Mouse (Mus musculus) heart, postnatal 4 days (tissue): ENCODE measurements around the gene Xrn1. TPM values are rescaled to one million over a fixed set of nuclear protein-coding genes. Genes with fewer than 3 reads are reported as not detected.
"Not testable (repeated sequence)": the region's sequence is repeated elsewhere in the genome, so short reads cannot be mapped to it uniquely, and the experiment has no call there.

Source experiments
- DNase-seq: peaks from one replicate; pipeline ENCODE4 v3.0.0; 2021
- total RNA-seq, 2 experiments: library from RNA; stranded (reverse); gene quantifications; 2 replicates each; pipeline ENCODE4 v1.2.3; 2021

Gene Xrn1
- total RNA-seq, 2 experiments from 2014 or later, result 26.1 to 28.3 TPM

DNA sequence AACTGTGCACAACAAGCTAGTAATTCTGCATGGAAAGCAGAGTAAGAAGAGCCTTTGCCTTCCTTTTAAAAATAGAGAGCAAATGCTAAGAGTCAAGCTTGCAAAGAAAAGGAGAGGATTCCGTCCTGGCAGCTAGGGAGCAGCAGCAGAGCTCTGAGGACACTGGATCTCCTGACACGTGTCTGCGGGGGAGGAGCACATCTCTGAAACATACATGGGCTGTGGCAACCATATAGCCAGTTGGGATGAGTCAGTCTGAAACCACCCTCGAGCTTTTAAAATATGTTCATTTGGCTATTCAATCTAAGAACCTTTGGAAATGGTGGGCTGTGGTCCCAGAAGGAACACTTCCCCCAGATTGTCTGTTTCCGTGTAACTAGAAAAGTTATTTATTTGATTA lies 100.3 kb downstream of the Xrn1 start:
- DNase-seq, result no peak

DNA sequence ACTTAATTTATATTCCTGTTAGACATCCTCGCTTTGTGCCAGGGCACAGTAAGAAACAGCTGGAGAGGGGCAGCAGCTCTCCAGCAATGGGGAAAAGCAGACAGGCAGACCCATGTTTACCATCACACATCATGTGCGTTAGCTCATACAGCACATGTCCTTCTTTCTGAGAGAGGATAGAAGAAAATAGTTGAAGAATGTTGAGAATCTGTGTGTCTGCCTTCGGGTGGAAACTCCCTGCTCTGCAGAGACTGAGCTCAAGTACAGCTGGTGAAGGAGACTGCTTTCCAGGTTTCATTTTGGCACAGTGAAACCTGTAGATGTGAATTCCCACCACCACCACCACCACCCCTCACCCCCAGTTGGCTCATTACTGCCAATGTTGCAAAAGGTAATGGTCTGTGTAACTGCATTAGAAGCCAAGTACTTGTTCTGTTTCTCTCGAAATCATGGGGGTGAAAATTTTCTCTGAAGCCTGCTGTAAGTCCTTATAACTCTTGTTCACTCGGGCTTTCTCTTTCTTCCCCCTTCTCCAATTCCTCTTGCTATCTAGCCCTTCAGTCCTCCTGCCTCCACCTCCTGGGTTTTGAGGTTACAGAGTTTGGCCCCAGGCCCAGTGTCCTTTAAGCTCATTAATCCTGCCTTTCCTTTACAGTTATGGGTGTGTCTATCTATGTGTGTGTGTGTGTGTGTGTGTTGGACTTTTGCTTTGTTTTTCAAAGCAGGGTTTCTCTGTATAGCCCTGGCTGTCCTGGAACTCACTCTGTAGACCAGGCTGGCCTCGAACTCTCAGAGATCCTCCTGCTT lies 102.1 kb downstream of the Xrn1 start:
- DNase-seq, result no peak

DNA sequence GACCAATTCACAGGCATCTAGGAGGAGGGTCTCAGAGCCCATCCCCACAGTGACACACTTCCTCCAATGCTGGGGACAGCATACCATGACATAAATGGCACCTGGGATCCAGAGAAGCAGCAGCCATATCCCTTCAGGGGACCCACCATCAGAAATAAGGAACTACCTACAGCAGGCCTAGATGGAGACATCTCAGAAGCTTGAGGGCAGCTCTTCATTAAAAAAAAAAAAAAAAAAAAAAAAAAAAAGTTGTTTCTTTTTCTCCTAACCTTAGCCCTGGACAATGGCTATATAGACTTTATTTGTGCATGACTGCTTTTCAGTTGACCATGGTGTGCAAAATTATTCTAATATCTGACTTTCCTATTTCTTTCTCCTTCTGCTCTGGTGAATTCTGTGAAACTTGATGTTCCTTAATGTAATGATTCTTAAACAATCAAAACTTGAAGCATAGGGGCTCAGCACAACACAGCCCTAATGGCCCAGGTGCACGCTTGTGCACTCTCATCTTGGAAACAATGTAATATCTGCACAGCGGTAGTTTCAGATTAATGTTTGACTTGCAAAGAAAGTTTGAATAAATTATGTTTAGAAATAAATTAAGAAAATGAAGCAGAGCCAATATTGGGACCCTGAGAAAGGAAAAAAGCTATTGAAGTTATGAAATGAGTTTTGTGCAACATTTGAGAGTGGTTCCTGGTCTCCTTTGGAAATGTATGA lies 108.7 kb downstream of the Xrn1 start:
- no peak for DNase-seq

DNA sequence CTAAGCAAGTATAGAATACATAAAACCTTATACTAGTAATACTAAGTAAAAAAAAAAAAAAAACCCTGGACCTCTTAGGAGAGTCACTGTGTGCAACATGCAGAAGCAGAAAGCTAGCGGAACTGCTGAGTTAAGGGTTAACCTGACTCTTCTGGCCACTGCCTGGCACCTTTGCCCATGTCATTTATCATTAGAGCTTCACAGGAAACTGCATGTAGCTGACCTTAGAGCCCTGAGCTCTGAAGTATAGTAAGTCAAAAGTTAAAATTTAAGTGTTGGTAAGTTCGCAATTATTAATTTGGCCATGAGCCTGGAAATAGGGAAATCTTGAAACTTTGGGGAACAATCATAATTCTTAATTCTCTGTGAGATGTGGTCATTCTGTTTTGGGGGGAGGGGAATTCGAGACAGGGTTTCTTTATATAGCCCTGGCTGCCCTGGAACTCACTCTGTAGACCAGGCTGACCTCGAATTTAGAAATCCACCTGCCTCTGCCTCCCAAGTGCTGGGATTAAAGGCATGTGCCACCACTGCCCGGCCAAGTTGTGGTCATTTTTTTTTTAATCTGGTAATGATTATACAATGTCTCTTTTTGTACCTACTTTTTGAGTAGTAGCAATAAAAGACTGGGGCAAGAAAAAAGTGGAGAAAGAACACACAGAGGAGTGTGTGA lies 109.4 kb downstream of the Xrn1 start:
- DNase-seq, result no peak

DNA sequence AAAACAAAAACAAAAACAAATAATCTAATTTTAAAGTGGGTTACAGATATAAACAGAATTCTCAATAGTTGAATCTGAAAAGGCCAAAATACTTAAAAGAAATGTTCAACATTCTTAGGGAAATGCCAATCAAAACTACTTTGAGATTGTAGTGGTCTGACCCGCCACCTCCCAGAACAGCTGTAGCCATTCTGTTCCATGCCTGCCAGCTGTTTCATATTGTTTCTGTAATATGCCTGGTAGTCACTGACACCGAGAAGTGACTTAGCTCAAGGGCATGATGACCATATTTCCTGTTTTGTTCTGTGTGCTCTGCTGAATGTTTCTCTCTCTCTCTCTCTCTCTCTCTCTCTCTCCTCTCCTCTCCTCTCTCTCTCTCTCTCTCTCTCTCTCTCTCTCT lies 112.9 kb downstream of the Xrn1 start:
- no peak for DNase-seq

DNA sequence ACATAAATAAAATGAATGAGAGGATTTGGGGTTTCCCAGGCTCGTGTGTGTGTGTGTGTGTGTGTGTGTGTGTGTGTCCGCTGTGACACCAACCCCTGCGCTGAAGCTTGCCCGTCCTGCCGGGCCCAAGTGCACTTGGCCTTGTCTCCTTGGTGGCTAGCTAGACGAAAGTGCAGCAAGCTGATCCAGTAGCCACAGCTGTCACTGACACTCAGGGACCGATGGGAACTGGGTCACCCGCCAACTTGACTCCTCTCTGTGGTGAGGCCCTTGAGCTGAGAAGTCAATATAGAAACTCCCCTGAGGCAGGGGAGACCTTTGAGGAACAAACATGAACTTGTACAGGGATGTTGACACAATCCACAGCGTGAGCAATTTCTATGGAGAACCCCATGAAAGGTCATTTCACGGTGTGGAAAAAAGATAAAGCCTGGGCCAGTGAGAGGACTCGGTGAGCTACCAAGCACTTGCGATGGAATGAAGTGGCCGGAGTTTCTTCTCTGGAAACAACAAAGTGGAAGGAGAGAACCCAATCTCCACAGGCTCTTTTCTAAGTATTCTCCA lies 124.3 kb downstream of the Xrn1 start:
- no peak for DNase-seq

DNA sequence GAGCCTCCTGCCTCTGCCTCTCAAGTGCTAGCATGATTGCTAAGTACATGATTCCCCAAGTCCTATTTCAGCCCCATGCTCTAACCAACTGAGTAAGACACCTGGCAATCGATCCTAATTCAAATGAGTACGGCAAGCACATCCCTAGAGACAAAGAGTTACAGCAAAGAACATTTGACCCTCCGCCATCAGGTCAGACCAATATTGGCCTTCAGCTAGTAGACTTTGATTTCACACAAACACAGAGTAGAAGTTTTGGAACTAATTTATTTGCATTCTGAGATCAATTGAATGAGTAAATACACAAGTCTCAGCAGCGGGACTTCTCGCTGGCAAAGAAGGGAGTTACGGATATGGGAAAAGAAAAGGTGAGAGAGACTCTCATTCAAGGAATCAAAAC lies 130.7 kb downstream of the Xrn1 start:
- DNase-seq, result no peak

DNA sequence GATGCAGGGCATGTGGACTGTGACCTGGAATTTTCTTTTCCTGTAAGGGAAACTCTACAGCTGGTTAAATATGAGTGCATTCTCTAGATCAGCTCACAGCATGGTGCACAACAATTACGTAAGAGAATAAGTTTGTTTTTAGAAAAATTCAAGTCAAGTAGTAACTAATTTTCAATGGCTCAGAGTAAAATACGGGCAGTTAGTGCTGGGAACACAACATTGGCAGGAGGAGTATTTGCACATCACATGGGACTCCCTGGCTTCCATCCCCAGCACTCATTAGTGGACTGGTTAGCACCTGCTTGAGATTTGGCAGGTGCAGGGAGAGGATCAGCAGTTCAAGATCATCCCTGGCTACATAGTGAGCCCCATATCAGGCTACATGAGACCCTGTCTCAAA lies 133.1 kb downstream of the Xrn1 start:
- DNase-seq, result no peak

DNA sequence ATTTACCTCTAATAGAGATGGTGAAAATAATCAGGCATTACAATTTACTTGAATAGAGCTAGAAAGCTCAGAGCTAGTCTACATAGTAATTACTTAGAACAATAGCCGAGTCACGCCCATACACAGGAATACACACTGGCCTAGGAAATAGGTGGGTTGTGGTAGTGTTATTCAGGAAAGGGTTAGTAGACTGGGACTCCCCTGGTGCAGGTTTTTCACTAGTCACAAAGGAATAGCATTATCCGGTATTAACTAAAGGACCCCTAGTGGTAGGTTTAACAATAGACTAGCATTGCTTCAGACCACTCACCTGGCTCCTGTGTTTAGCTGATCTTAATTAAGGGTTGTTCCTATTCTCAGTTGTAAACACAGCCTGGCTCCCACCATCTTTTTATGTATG lies 133.9 kb downstream of the Xrn1 start:
- DNase-seq, result not testable (repeated sequence)

DNA sequence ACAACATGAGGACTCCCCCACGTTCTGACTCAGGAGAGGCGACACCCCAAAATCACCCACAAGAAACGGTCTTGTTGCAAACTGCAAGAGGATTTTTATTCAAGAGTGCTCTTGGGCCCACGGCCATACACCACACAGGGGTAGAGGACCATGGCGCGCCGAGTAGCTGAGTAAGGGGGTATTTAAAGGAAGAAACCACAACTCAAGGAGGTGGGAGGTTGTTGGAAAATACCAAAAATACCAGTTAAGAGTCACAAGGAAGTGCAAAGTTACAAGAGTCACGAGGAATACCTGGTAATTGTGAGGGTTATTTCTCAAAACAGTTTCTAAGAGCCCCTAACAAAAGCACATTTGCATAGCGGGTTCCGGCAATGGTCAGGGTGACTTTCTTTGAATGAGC lies 138.1 kb downstream of the Xrn1 start:
- DNase-seq, result not testable (repeated sequence)

DNA sequence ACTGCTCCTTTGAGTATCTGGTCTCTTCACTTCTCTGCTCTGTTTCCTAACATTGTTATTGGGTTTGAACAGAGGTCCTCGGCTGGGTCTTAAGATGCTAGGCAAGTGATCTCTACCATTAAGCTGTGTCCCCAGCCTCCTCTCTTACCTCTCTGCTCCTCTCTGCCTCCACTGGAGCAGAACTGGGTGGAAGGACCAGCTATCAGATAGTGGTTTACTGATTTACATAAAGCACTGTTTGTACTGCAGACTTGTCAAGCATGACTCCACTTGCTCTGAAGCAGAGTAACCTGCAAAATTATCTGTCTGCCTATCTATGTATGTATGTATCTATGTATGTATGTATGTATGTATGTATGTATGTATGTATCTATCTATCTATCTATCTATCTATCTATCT lies 138.7 kb downstream of the Xrn1 start:
- DNase-seq, result no peak

DNA sequence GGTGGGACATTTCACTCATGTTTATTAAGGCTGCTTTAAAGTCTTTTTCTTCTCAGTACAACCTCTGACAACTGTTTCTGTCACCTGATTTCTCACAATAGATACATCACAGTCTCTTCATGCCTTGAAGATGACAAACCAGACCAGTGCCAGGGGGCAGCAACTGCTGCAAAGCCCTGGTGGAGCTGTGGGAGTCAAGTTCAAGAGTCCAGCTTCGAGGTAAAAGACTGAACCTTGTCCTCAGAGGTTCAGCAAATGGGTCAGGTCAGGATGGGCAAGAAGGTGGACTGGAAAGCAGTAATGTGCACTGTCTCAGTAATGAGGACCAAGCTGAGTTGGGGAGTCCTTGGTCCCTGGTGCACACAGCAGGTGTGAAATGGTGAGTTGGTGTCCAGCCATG lies 139.8 kb downstream of the Xrn1 start:
- DNase-seq, result no peak

DNA sequence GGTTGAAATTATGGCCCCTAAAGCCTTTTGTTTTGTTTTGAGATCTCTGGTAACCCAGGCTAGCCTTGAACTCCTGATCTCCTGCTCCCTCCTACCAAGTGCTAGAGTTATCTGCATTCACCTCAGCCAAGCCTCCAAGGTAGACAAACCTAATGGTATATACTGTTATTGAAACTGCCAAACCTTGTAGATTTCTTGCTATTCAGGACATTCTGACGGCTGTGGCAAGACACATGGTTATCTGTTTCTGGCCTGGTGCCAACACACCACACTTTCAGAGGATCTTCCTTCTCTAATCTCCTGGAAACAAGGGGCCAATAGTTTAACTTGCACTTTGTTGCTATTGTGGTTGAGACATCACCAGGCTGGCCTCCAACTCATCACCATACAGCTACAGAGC lies 140.6 kb downstream of the Xrn1 start:
- no peak for DNase-seq

DNA sequence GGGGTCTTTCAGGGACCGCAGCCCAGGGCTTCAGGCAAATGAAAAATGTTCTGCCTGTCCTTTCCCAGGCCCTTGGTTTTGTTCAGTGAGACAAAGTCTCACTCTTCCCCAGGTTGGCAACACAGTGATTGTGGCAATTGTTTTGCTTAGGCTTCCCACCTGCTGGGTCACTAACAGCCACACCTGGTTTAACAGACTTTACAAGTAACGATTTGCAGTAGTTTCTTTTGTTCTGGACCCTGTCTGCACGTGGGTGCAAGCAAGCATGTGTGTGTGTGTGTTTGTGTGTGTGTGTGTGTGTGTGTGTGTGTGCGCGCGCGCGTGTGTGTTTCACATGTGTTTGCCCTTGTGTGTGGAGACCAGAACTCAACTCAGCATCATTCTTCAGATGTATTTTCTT lies 148.3 kb downstream of the Xrn1 start:
- DNase-seq, result no peak

Other genes starting within 250 kb of the Xrn1 start
- 1 to 10 TPM; 8.2 to 9.5 TPM for gene Trpc1, start 204.4 kb upstream of the Xrn1 start, total RNA-seq
- under 1 TPM; 0.18 to 0.26 TPM for gene Pls1, start 109.4 kb upstream of the Xrn1 start, total RNA-seq
- gene Atr, start 97.2 kb upstream of the Xrn1 start, total RNA-seq, result 10 to 100 TPM; 15.4 to 16.9 TPM
- 1 to 10 TPM; 5.1 to 5.5 TPM for gene Gk5, start 164.6 kb downstream of the Xrn1 start, total RNA-seq
- 10 to 100 TPM; 34.8 to 40.0 TPM for gene Tfdp2, start 241.5 kb downstream of the Xrn1 start, total RNA-seq